In the genomic region with DNA sequence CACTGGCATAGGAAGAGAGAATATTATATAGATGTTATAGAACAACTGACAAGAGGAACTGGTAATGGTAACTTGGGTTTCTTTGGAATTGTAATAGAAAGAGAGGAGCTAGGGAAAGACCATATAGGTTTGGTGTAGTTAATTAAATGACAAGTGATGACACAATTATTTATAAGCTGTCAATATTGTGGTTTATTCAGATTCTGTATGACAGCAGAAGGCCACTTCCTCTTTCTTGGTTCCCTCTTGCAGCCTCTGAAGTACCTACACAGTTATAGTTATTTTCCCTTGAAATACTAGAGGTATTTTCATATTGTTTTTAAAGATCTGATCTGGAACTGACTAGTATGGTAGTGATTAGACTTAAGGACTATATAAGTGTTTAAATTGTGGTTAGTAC, we compare ENCODE assay signal across 13 mouse cellular contexts.
"Had no signal": no experiment of that assay in that cellular context is flagged by ENCODE, and none has a peak within 500 bp of the region (broad histone marks: within the 10 kb centered on the region; RNA-seq: fewer than 3 reads in every experiment).

No protein-coding gene starts in this region.

- ATAC-seq: liver, embryonic 12.5 days; midbrain, embryonic 16.5 days had no signal

- H3K27me3 ChIP-seq: kidney, embryonic 15.5 days; limb, embryonic 15.5 days; liver, embryonic 12.5 days; midbrain, embryonic 12.5 days had no signal

- H3K9me3 ChIP-seq: kidney, embryonic 15.5 days; limb, embryonic 15.5 days; liver, embryonic 12.5 days; midbrain, embryonic 12.5 days had no signal

- DNase-seq: kidney, postnatal 14 days; lung, embryonic 14.5 days; lung, postnatal 10 days; lung, postnatal 4 days; right cerebral cortex, adult 18-20 months; right cerebral cortex, postnatal 25 days; thymus, postnatal 36 days had no signal

- H3K36me3 ChIP-seq: kidney, embryonic 15.5 days; limb, embryonic 15.5 days; liver, embryonic 12.5 days; midbrain, embryonic 12.5 days had no signal

- H3K9ac ChIP-seq: kidney, embryonic 15.5 days; limb, embryonic 15.5 days; liver, embryonic 12.5 days; lung, embryonic 14.5 days; midbrain, embryonic 12.5 days had no signal

- H3K27ac ChIP-seq: kidney, embryonic 15.5 days; left cerebral cortex, adult 2 months; limb, embryonic 15.5 days; liver, embryonic 12.5 days; midbrain, embryonic 12.5 days had no signal

- H3K4me1 ChIP-seq: kidney, embryonic 15.5 days; limb, embryonic 15.5 days; liver, embryonic 12.5 days; midbrain, embryonic 12.5 days had no signal

- H3K4me3 ChIP-seq: kidney, embryonic 15.5 days; left cerebral cortex, adult 2 months; limb, embryonic 15.5 days; liver, embryonic 12.5 days; midbrain, embryonic 12.5 days had no signal
